Mouse (Mus musculus) testis, postnatal 14 days (tissue): ENCODE data around the gene Usp3.

Experiments
- DNase-seq: peaks from one replicate; pipeline ENCODE4 v3.0.0; 2021; ENCODE audit warnings: low spot score

The Usp3 gene

DNA sequence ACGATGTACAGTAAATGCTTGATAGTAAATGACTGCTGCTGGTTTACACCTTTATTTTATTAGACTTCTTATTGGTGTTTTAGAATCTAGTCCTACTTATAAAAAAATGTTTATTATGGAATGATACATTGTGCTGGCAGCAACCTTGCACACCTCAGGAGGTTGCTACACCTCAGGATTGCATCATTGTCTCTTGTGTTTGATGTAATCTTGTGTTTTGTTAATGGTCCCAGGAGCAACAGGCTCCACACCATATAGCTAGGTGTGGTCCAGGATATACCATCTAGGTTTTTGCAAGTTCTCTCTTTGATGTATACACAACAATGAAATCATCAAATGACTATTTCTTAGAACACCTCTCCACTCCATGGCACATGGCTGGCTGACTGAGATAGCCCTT is 11.0 kb upstream of the Usp3 start:
- no peak for DNase-seq

DNA sequence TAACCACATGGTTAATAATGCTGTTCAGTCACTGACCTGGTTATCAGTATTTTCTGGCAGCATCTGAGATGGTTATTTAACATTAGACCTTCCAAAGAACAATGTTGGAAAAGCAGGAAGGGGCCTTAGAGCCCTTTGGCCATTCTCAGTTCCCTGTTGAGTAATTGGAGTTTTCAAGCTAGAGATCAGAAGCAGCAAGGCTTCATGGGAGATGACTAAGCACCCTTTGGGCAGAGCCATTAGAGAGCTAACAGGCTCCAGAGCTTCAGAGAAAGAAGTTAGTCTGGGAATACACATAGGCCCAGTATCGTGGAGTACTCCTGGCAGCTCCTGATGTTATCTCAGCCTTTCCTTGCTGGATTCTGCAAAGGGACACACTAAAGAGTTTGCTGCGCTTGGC is 8.1 kb upstream of the Usp3 start:
- no peak for DNase-seq

DNA sequence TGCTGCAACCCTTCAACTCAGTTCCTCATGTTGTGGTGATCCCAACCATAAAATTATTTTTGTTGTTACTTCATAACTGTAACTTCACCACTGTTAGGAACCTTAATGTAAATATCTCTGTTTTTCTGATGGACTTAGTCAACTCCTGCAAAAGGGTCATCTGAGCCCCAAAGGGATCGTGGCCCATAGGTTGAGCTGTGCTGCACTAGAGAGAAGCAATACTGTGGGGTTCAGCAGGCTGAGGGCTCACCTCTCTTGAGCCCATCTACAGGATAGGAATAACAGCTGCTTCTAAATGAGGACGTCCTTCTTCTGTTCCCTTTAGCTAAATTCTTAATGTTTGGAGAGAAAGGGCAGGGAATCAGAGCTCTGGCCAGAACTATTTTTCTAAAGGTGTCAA is 7.6 kb upstream of the Usp3 start:
- no peak for DNase-seq

DNA sequence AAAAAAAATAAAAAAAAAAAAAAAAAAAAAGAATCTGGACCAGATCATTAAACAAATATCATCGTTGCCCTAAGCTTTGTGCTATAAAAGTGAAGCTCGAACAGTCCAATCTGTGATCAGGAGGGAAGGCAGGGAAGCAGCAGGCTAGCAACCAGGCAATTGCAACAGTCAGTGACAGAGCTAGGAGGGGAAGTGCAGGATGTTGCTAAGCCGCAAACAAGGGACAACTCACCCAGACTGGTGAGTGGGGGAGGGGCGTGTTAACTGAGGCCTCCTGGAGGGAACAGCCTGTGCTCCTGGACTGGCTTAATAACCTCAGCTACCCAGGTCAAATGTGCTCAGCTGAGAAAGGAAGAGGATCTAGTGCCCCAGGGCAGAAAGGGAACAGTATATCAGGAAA is 6.6 kb upstream of the Usp3 start:
- DNase-seq: peak; percentile 38

DNA sequence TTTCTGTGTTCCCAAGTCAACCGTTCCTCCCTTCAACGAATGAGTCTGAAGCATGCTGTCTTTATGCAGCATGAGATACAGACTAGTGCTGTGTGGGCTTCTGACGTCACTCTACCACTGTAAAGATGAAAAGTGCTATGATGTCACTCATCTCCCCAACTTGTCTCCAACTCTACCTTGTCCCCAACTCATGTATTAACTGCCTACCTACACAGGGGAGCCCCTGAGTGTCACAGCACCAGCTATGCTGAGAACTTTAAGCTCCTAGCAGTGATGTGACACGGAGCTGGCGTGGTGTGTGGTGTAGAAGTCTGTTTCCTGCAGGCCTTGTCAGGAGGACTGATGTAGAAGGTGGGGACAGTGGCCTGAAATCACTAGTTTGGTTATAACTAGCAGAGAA is 5.7 kb upstream of the Usp3 start:
- DNase-seq: no peak

DNA sequence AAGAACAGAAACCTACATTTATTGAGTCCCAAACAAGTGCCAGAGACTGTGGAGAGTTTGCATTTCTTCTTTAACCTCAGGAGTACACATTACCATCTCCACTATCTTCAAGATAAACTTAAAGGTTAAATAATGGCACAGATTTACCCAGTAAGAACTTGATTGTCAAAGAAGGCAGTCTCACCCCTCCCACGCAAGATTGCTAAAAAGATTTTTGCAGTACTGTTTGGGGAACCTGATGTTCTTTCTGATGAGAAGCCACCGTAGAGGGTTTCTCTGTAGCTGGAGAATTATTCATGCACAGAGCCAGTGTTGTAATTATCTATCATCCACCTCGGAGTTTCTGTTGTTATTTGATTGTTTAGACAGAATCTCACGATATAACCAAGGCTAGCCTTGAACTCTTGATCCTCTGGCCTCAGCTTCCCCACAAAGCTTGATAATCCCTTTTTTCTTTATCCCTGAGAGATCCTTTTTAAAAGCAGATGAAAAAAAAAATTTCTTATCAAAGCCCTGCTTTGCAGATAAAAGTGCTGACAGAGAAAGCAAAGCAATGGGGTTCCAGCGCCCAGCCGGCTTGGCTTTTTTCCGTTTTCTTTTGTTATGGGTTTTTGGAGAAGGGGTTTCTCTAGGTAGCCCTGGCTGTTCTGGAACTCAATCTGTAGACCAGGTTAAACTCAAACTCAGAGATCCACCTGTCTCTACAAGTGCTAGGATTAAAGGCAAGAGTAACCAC is 4.7 kb upstream of the Usp3 start:
- no peak for DNase-seq

DNA sequence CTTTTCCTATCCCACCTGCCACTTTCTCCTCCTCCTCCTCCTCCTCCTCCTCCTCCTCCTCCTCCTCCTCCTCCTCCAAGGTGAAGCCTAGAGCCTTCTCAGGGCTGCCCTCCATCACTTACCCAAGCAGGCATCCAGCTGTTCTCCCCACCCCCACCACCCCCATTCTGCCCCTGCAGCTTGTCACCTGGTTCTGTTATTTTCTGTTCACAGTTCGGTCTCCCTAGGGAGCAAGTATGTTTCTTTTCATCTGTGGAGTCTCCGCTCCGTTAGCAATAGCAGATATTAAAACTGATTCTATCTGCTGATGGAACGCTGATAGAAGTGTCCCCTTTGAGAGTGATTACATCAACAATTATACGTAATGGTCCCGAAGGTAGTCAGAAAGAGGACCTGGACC is 4.1 kb upstream of the Usp3 start:
- no peak for DNase-seq

DNA sequence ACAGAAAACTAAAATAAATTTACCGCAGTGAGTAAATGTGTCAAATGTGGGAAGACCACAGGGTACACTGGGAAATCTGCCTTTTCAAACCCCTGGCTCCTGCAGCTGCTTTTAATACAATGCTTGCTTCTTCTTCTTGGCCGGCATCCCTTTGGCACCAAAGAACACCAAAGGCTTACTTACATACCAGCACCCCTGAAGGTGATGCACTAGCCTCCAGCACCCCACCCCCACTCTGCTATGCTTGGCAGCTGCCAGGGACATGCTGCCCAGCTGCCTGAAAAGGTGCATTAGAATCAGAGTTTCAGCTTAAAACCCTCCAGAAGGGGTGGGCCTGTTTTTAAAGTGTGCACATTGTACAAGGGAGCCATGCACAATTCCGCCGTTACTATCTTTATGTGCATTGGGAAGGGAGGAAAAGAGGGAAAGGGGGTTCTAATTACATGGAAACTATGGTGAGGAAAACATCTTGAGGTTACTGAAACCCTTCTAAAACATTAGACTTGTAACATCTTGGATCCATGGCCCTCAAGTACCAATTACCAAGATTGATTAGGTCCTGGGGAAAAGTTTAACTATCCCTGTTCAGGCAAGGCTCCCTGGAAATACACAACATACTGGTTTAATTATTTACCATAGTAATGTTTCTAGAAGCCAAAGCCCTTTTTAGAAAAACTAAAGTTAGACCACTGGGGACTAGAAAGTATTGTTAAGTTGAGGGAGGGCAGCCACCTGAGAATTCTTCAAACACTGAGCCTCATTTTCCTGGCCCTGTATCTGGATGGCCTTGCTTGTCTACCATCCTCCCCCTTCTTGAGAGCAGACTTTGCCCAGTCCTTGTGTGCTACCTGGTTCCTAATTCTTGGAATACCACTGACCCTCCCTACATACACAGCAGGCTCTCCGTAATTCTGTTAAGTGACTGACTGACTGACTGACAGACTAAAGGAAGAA is 3.1 kb upstream of the Usp3 start:
- peak; percentile 42 for DNase-seq

DNA sequence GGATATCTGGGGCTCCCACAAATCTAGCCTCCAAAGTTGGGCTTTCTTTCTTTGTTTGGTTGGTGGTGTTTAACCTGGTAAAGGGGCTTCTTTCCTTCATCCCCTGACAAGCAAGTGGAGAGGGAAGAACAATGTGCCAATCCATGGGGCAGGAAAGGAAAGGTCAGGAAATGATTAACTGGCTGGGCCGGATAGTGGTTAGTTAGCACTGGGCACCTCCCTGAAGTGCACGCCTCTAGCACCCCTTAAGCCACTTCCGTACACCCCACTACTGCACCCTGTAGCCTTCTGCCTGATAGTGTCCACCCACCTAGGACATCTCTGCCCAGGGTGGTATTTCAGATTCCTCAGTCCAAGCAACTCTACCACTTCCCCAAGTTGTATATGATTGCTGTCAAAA is 1.1 kb upstream of the Usp3 start:
- DNase-seq: no peak

DNA sequence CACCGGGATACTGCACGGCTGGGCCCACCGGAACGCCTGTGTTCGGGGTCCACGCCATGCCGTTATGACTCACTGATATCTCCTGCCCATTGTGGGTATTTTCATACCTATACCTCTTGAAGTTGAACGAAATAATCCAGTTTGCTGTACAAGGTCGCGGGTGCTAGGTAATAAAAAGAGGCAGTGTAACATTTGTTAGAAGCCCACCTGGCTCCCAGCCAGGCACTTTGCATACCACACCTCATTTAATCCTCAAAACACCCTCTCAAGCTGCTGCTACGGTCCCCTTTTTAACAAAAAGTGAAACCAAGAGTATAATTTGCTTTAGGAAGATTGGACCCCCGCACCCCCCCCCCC is 649 bp upstream of the Usp3 start:
- no peak for DNase-seq

DNA sequence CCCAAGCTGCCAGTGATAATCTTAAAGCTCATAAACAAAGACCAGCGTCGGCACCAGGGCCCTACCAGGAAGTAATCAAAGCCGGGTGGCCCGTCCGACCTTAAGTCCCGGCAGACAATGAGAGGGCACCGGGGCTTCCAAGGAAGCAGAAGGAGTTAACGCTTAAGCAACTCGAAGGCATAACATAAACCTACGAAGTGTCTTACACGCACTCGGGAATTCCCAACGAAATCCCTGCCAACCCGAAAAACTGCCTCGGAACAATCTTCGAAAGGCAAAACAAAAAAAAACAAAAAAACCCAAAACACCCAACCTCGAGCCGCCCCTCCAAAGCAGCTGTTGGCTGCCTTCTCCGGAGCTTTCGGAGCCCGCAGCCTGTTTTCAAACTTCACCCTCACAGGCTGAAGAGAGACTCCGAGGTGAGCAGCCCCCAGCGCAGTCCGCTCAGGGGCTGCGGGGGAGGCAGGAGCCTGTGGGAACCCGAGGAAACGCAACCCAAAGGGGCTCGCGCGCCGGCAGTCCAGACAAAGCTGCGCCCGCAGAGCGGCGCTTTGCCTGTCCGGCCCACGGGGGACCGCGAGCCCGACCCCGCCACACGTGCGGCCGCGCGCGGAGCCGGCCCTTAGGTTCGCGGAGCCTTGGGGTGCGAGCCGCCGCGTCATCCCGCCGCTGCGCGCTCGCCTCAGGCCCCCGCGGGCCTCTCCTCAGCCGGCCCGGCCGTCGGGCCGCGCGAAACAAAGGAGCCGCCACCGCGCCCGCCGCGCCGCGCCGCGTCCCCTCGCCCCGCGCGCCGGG is 894 bp downstream of the Usp3 start:
- peak; percentile 68 for DNase-seq

DNA sequence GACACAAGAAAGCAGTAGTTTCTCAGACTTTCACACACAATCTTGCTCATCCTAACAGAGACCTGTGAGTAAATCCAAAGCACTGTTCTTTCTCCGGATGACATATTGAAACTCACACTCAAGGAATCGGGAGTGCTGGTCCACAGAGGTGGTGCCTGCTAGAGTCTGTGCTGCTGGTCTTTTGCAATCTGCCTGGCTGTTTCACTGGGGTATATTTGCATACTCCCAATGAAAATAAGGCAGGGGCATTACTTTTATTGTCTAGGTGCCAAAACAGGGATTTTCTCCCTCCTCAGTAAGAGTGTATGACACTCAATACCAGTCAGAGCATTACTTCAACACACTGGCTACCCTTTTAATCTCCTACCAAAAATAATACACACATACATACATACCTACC is 2.9 kb downstream of the Usp3 start:
- DNase-seq: no peak

DNA sequence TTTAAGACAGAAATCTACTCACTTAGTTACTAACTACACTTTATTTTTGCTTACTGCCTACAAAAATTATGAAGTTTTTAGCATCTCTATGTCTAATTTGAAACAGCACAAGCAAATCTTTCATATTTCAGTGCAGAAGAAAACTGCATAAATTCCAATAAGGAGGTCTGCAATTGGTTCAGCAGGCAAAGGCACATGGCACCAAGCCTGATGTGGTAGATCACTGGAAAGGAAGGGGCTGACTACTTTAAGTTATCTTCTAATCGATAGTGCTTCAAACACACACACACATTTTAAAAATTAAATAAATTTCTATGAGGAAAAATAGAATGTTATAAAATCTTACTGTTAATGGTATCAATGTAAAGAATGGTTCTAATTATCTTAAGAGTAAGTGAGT is 5.9 kb downstream of the Usp3 start:
- no peak for DNase-seq

DNA sequence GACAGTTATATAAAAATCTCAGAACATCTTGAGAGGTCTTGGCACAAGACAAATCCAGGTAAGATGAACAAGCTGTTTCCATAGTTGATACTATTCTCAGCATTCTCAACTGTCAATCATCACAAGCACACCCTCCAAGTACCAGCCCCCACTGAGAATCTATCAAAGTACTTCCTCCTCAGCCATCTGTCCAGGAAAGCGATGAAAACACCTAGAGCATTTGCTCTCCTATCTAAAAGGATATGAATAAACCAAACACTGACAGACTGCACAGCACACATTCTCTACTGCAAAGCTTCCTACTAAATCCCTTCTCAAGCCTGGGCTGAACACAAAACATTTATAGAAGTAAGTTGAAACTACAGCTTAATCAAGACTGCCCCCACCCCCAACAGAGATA is 6.4 kb downstream of the Usp3 start:
- DNase-seq: no peak

DNA sequence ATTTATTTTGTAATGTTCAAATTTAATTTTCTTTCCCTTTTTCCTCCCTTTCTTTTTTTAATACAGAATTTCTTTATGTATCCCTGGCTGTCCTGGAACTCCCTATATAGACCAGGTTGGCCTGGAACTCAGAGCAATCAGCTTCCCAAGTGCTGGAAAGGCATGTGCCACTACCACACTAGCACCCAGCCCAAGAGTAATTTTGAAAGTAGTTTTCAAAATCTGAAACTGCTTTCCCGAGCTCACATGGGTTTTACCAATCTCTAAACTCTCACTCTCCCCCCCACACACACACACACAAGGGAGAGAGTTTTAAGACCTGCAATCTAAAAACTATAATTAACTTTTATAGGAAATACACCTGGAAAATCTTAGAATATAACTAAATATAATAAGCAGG is 7.8 kb downstream of the Usp3 start:
- DNase-seq: no peak

DNA sequence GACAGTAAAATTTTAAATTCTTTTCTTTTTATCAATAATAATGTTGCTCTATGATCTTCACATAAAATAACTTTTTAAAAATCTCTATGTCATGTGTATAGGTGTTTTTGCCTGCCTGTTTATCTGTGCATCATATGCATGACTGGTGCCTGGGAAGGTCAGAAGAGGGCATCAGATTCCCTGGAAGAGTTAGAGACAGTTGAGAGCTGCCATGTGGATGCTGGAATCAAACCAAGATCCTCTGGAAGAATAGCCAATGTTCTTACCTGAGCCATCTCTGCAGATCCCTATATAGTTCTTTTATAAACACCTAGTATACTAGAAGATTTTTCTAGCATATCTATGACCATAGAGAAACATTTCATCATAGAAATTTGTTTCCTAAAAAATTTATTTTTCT is 8.8 kb downstream of the Usp3 start:
- no peak for DNase-seq

DNA sequence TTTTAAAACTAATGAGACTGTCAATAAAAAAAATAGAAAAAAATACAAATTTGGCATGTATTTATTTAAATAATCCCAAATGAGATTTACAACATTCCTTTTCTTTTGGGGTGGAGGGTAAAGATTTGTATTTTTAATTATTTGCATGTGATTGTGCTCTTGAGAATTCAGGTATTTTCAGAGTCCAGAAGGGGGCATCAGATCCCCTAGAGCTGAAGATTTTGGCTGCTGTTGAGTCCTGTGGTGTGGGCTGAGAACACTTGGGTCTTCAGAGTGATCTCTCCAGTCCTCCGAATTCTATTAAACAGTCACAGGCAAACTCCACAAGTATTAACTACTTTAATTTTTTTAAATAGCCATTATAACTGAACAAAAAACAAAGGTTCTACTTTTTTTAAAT is 9.7 kb downstream of the Usp3 start:
- no peak for DNase-seq

DNA sequence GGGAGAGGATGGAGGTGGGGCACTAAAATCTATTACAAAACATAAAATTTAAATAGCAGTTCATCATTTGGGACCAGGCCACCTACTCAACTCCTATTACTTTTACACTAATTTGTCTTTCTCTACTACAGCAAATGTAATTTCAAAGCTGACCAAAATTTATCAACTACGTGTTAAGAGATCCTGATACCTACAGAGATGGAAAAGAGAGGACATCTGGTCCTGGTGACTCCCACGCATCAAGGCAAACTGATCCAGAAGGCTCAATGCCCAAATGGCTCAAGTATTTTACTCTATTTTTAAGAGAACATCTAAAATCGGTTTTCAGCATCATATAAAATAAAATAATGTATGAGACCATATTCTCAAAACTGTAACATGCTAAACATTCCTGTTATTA is 11.2 kb downstream of the Usp3 start:
- DNase-seq: no peak

DNA sequence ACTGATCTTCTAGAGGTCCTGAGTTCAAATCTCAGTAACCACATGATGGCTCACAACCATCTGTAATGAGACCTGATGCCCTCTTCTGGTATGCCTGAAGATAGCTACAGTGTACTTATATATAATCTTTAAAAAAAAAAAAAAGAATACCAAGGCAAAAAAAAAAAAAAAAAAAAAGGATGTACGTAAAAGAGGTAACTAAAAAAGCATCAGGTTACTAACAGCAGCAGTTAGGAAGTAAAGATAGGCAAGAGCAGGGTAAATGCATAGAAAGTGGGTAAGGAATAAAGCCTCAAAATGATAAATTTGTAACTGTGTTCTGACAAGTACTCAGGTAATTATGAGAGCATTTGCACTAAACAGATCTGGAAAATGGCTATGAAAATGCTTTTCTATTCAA is 12.2 kb downstream of the Usp3 start:
- DNase-seq: no peak

DNA sequence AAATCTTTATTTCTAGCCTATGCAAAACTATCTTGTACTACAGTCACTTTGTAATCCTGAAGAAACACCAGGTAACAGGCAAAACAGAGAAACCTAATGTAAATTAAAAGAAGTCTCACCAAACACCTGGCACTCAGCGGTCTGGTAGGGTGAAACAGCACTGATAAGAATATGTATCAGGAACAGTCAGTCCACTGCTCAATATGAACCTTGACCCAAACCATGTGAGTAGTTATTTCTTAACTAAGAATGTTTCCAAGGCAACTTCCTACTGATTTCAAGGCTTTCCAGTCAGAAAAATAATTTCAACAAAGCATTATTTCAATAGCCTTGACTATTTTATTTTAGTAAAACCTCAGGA is 17.1 kb downstream of the Usp3 start:
- DNase-seq: no peak

DNA sequence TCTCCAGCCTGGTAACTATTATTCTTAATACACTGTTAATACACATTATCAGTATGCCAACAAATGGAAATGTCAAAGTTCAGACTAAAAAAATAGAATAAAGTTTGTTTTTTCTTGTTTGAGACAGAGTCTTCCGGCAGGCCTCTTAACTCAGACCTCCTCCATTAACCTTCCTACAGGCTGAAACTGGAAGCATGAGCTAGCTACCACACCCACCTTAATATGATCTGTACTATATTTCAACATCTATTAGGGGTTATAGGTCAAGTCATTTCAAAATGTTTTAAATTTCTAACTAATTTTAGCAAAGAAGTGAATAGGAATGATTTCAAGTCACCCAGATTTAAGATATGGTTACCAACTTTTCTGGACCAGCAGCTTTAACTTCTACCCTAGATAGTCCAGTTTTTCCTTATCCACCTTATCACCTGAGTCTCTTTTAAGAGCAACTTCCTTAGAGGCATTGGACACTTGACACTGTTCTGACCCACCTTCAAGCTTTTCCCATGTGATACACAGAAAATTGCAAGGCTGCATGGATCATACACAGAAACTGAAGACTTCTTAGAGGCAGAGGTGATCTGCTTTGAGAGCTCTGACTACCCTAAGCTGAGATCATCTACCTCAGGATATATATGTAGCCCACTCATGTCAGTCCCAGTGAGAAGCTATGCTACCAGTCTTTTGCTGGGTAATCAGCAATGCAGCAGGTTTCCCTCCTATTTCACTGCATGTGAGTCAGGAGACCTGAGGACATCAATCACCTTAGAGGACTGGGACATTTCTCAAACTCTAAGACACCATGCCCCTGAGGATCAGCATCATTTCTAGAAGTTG is 17.7 kb downstream of the Usp3 start:
- no peak for DNase-seq
